Mouse (Mus musculus) heart, adult 18-20 months (tissue): Measurements from ENCODE around the gene Pcna. TPM values are rescaled to one million over a fixed set of nuclear protein-coding genes. Genes with fewer than 3 reads are reported as not detected.
"Not testable (repeated sequence)": the region's sequence is repeated elsewhere in the genome, so short reads cannot be mapped to it uniquely, and the experiment has no call there.

Source experiments
- DNase-seq, 2 experiments: peaks; one replicate each; pipeline ENCODE4 v3.0.0; 2021 to 2022; ENCODE audit warnings: mixed read lengths in 1 of 2
- long read RNA-seq, 2 experiments: library from polyadenylated mRNA; stranded (forward); transcript quantifications; one replicate each; pipeline ENCODE4 v2.0.0; 2021
- total RNA-seq, 2 experiments: library from RNA; stranded (reverse); gene quantifications; 2 replicates each; pipeline ENCODE4 v1.2.3; 2021

Pcna gene
- total RNA-seq = 10 to 100 TPM; 40.6 to 41.8 TPM
- long read RNA-seq, experiment 1, transcript Pcna-201 (6 exons, 1,518 nt) = major isoform, 17 of 23 reads
- long read RNA-seq, experiment 1, partial matches to known transcripts = 6 of 23 reads
- long read RNA-seq, experiment 1, other reads (novel, unspliced or antisense) = 0 of 23 reads
- long read RNA-seq, experiment 2, transcript Pcna-201 (6 exons, 1,518 nt) = major isoform, 10 of 16 reads
- long read RNA-seq, experiment 2, partial matches to known transcripts = 6 of 16 reads
- long read RNA-seq, experiment 2, other reads (novel, unspliced or antisense) = 0 of 16 reads

DNA sequence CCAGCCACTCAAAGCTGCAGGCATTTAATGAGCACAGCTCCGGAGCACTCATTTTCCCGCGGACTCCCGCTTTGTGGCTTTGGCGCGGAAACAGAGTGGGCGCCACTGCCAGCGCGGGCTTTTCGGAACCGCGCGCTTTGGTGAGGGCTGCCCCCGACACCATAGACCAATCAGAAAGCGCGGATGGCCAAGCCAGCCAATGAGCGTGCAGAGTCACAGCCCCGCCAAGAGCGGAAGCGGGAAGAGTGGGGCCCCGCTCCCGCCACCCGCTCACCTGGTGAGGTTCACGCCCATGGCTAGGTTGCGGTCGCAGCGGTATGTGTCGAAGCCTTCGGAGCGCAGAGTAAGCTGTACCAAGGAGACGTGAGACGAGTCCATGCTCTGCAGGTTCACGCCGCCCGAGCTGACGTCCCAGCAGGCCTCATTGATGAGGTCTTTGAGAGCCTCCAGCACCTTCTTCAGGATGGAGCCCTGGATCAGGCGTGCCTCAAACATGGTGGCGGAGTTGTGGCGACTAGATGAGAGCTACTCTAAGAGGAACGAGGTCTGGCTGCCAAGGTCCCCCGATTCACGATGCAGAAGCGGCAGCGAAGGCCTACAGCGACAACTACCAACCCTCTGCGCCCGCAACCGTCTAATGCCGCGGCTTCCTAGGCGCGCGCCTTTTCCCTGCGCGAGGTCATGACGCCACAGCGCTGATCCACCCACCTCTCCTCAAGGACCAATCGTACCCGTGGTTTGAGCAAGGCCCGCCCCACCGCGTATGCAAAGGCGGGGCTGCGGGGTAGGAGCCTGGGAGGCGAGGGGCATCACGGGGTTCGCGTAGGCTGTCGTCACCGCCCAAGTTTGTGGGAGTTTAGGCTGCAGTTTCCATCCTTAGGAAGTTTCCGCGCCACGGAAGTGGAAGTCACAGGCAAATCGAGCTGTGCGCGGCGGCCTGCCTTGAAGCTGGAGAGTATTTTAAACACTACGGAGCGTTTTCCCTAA is at the start of gene Pcna:
Pcna (minus strand) TSS at position 773 of the 987 bp plus-strand sequence.
- DNase-seq = peak; percentile 97 to 99

DNA sequence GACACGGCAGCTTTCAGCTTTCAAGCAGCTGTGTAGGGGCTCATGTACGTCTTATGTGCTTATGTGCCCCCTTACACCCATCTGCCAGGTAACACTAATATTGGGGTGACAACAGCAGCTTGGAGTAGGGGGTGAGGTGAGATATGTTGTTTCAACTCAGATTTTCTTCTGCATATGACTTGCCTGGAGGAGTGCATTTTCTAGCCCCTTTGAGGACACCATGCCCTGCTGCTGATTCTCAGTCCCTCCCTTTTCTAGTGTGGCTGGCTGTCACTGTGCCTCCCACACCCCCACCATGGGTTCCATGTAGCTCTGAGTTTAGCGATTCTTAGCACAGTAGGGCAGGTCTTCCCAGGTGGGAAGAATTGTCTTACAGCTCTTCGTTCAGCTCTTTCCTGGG is 48.3 kb upstream of the Pcna start:
- no peak for DNase-seq

DNA sequence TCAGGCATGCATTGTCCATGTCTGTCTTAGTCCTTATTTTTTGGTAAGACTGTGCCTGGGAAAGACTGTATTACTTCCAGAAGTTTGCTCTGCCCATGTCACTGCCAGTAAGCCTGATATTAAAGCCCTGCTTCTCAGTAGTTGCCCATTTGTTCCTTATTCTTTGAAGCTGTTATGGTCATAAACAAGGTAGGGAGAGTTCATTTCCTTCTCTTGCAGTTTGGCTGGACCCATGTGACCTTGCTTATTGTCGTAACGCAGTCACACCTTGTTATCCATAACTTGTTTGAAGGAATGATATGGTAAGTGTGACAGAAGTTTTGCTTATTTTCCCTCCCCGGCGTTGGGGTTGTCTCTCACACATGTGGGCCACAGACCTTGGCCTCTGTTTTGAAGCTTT is 45.1 kb upstream of the Pcna start:
- no peak for DNase-seq

DNA sequence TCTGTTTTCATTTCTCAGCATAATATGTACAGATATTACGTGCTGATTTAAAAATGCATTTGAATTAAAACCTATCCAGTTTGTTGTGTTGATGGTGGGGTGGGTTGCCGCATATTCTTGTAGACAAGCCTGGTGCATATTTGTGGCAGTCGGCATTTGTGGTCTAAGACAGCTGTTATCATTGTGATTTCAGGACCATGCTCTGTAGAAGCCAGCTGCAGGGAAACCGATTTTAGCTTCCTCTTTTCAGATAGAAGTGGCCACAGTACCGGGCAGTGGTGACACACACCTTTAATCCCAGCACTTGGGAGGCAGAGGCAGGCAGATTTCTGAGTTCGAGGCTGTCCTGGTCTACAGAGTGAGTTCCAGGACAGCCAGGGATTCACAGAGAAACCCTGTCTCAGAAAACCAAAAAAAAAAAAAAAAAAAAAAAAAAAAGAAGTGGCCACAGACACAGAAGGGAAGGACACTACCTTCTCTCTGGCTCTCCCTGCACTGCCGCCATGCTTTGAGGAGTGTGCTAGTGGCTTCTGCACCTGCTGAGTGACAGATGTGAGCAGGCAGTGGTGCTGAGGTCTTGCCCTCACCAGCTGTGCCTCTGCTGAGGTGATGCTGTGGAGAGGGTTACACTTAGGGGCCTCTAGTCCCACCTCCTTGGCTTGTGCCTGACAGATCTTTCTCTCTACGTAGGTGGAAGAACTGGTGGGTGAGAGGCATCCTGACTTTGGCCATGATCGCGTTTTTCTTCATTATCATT is 40.8 kb upstream of the Pcna start:
- no peak for DNase-seq

DNA sequence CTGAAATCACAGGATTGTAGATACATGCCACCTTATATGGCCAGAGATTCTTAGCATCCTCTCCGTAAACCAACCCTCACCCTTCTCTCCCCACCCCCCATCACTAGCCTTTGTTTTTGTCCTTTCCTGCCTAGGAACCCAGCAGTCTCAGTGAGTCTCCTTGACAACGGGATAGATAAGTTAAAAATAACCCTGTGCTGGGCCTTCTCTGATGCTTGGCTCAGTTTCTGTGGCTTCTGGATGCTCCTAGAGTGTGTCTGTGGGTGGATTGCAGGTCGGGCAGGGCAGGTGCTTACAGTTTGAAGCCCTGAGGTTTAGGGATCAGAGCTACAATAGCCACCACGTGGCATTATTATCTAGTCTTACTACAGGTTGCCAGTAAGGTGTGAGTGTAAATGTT is 39.0 kb upstream of the Pcna start:
- DNase-seq = peak; percentile 75 to 82

DNA sequence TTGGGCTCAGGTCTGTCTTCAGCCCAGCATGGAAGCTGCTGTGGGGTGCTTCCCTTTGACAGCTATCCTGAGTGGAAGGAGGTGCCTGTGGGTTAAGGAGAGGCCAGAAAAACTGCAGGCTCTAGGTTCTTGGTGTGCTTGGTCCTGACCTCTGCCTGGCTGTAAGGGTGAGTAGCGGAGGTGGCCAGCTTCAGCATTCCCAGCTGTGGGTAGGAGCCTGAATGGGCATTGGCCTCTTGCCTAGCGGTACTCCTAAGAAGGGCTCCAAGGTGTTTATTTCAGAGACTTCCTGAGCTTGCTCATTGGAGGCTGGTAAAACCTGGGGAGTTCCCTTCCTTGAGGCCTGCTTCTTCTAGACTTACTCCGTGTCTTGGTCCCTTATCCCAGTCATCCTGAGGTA is 38.2 kb upstream of the Pcna start:
- peak; percentile 46 to 55 for DNase-seq

DNA sequence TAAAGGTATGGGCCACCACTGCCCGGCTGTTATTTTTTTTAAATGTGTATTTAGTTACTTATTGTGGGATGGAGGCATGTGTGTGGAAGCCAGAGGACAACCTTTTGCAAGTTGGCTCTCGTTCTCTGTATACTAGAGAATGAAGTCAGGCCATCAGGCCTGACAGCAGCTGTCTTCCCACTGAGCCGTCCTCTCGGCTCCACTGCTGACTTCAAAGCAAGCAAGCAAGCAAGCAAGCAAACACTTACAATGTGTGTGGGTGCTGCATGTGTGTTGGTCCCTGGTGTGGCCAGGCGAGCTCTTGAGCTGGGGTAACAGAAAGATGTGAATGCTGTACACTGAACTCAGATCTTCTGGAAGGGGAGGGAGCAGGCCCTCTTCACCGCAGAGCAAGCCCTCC is 37.7 kb upstream of the Pcna start:
- no peak for DNase-seq

DNA sequence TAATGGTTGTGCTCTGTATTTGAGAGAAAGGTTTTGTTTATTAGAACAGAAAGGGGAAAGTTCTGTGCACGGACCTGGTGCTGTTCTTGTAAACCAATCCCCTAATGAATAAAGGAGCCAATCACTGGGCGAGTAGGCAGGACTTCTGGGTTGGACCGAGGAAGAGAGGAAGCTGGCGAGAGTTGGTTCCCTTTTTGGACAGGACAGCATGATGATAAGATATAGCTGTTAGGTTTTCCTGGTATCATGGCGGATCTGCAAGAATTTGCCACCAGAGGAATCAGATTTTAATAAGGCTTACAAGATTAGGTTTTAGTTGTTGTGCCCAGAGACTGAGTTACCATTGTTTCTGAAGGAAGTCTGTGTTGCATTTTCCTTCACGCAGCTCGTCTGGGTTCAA is 36.1 kb upstream of the Pcna start:
- not testable (repeated sequence) for DNase-seq

DNA sequence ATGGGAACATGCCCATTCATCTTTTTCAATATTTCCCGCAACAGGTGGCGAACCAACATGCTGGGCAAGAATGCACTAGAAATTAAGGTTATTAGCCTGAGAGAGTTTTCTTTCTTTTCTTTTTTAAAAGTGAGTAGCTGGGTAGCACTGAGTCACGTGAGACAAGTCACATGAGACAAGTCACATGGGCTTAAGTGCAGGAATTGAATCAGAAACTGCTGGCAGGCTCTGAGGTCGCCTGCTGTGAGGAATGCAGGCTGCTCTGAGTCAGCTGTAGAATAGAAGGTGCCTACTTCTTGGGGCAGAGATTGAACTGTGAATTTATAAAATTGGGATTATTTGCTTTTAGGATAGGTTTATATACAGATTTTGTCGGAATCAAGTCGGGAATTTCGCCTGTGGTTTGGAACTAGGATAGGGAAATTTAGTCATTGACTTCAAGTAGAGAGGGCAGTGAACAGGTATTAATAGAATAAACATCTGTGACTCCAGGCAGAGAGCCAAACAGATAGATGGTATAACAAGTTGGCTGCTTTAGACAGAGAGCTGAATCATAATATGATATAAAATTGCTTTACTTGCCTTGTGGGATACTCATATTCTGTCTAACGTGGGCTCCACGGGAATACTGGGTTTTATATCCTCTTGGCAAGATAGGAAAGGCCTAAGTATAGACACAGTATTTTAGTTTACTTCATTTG is 33.4 kb upstream of the Pcna start:
- DNase-seq = peak; percentile 66 to 70

DNA sequence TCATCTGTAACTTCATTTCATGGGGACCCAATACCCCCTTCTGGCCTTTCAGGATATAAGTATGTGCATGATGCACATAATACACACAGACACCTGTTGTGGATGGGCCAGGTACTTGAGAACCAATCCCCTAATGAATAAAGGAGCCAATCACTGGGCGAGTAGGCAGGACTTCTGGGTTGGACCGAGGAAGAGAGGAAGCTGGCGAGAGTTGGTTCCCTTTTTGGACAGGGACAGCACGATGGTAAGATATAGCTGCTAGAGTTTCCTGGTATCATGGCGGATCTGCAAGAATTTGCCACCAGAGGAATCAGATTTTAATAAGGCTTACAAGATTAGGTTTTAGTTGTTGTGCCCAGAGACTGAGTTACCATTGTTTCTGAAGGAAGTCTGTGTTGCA is 32.6 kb upstream of the Pcna start:
- not testable (repeated sequence) for DNase-seq

DNA sequence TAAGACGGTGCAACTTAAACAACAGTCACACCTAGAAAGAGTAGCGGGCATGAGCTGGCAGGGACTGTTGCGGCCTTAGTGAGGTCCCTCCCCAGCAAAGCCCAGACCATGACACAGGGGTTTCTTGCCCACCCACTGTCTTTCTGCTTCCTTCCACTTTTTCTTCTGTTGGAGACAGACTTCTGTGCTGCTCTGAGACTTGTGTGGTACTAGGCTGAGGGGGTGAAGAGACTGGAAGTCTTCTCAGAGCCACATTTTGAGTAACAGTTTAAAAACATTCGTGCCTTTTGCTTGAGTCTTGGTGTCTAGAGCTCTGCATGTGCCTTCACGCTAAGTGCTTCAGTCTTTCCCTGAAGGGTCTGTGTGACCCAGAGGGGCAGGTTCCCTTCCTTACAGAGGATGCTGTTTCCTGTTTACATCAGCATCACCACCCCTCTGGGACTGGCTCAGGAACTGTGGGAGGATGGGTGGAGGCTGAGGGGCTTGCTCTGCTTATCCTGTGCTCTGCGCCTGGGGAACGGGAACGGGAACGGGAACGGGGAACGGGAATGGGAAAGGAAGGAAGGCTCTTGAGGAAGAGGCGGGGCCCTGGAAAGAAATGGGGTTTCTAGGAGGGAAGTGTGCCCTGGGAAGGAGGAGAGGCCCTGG is 31.5 kb upstream of the Pcna start:
- peak; percentile 78 to 92 for DNase-seq

DNA sequence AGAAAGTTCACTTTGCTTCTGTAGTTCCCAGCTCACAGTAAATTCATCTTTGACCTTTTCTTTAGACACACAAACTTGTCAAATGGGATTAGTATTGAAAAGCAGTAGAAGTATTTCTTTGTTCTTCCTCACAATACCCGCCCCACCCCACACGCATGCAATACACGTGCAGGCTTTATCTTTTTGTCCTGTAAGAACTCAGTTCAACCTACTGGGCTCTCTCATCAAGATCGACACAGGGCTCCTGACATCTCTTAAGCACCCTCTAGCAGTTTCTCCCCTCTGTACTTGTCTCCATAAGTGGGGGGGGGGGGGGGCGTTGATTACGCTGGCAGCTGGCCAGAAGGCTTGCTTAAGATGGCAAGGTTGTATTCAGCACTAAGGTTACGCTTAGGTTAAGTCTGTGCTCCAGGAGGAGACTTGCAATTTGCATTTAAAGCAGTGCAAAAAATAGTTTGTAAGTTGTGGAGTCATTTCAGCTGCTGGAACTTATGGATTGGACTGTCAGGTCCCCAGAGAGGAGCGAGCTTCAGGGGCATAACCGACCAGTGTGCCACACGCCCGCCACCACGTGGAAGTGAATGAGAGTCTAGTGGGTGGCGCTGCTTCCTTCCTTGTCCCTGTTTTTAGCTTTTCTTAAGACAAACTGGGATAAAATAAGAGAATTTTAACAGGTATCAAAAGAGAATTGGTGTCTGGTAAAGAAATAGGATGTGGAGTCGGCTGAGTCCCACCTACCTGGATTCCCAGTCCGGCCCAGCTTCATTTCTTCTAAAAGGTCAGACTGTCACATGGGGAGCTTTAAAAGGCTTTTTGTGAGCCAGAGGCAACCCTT is 30.3 kb upstream of the Pcna start:
- DNase-seq = peak in 1 of 2 experiments; percentile 41

DNA sequence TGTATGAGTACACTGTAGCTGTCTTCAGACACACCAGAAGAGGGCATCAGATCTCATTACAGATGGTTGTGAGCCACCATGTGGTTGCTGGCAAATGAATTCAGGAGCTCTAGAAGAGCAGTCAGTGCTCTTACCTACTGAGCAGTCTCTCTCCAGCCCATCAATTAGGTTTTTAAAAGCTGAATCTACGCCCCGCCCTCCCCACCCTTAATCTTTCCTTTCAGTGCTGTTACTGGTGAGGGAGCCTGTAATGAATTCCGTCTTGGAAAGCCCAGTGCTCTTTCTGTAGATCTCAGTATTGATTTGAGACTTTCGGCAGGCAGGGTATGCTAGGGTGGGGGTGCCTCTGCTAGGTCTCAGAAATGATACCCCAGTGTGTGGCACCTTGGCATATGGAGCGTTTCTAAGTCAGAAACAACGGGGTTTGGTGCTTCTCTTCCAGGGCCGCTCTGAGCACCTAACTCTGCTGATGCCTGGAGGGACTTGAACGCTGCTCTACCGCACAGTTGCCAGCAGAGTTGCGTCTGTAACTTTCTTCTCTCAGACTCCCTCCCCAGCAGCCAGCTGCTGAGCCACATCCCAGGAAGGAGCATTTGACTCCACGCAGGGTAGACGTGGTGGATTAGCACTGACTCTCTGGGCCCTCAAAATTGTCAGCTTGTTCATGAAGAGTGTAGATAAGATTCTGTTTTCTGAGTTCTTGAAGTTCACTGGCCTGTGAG is 29.5 kb upstream of the Pcna start:
- DNase-seq = peak; percentile 38 to 55

DNA sequence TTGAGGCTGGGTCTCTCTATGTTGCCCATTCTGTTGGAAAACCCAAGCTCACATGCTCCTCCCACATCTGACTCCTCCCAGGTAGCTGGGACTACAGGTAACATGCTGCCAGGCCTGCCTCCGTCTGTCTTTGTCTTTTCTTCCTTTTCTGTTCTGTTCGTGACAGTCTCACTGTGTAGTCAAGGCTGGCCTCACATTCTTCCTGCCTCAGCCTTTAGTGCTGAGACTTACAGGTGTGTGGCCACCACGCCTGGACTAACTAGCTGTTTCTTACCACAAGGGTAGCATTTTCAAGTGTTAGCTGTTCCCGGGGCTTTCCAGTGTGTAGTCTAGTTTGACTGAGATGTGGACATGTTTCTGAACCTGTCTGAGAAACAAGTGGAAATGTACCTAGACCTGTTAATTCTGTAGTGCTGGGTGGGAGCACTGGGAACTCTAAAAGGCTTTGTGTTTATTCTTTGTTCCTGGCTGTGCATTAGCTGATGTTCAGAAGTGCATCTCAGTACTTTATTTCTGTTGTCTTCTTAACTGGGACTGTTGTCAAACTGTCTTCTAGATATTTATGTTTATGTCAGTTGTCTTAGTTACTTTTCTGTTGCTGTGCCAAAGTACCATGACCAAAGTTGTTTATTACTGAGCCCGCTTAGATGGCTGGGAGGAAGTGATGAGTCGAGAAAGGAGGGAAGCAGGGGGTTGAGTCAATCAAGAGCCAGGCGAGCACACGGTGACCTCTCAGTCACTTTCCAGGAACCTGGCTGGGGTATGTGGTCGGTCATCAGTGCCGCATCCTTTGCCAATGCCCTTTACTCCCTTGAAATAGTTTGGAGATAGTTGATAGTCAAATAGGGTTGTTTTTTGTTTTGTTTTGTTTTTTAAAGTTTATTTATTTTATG is 28.7 kb upstream of the Pcna start:
- DNase-seq = peak; percentile 32 to 38

DNA sequence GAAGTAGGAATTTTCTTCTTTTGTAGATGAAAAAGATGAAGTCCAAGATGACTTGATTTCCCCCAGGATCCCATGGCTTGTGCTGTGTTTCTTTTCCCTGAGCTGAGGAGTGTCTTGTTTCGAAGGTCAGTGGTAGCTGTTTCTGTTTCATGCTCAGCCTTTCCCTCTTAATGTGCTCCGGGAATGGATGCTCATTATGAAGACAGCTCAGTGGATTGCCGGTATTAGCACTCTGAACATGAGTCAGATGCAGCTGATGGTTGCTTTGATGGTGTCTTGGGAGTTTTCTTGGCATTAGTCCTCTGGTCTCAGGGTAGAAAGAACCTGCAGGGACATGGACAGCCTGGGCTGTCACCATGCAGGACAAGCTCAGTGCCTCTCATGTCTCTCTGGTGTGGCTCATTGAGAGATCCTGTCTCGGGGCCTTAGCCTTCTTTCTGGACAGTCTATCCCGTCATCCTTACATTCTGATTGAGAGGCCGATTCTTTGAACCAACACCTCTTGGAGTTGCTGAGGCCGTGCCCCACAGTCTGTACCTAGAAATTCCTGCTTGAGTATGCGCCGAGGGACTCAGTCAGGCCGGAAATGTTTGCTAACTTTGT is 27.5 kb upstream of the Pcna start:
- no peak for DNase-seq

DNA sequence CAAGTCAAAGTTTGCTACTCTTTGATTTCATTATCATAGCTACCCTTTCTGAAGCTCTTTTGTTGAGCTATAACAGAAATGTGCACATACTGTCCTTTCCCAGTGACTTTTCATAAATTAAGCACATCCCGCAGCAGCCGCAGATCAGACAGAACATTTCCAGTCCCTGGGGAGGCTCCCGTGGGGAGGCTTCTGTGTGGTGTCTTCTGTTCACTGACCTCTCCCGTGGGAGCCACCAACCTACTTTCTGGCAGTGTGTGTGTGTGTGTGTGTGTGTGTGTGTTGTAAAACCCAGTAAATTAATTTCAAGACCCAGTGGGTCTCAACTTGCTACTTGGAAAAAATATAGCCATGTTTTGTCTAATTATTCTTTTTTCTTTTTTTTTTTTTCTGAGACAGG is 26.9 kb upstream of the Pcna start:
- peak; percentile 49 to 57 for DNase-seq

DNA sequence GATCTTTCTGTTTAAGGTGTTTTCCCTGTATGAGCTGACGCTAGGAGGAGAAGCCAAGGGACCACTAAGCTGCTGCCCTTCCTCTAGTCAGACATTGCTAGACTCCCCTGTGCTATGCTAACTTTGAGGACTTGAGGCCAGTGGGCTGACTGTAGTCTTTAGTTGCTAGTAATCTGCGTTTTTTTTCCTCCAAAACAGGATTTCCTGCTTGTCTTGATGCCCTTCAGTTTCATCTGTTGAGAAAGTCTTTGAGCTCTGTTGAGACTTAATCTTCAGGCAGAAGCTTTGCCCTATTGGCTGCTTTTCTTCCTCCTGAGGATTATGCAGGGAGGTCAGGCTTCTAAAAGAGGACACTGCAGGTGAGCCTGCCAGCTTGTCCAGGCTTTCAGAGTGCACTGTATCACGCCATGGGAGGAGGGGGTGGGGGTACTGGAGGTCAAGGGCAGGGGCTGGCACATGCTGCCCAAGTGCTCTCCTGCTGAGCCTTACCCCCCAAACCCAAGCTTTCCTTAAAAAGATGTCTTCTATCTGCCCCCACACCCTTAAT is 26.3 kb upstream of the Pcna start:
- DNase-seq = no peak
